Mouse (Mus musculus): ENCODE data around the gene Tbccd1.

Tbccd1 gene

GRCm38 (mm10) chr16:22872397-22872796 lies 14.9 kb upstream of the Tbccd1 start:
- DNase-seq (ENCODE audit: low read depth, low spot score), result no peak

GRCm38 (mm10) chr16:22856773-22857172 lies 696 bp downstream of the Tbccd1 start:
- no peak for DNase-seq (ENCODE audit: low read depth, low spot score)

- no peak for DNase-seq (ENCODE audit: low read depth, low spot score)
These were observed 4.8 kb downstream of the Tbccd1 start for GRCm38 (mm10) chr16:22852709-22853108.

- no peak for DNase-seq (ENCODE audit: low read depth, low spot score)
These were observed 9.1 kb downstream of the Tbccd1 start for GRCm38 (mm10) chr16:22848331-22848730.

- DNase-seq (ENCODE audit: low read depth, low spot score), result no peak
These were observed 9.8 kb downstream of the Tbccd1 start for GRCm38 (mm10) chr16:22847686-22848085.

- no peak for DNase-seq (ENCODE audit: low read depth, low spot score)
These were observed 12.0 kb downstream of the Tbccd1 start for GRCm38 (mm10) chr16:22845481-22845880.

GRCm38 (mm10) chr16:22844834-22845233 lies 12.6 kb downstream of the Tbccd1 start:
- DNase-seq (ENCODE audit: low read depth, low spot score), result no peak

GRCm38 (mm10) chr16:22844061-22844801 lies 13.2 kb downstream of the Tbccd1 start:
- peak; percentile 54 for DNase-seq (ENCODE audit: low read depth, low spot score)

- no peak for DNase-seq (ENCODE audit: low read depth, low spot score)
These were observed 14.6 kb downstream of the Tbccd1 start for GRCm38 (mm10) chr16:22842871-22843270.

GRCm38 (mm10) chr16:22839146-22839857 lies 18.2 kb downstream of the Tbccd1 start:
- DNase-seq (ENCODE audit: low read depth, low spot score), result no peak

- no peak for DNase-seq (ENCODE audit: low read depth, low spot score)
These were observed 24.4 kb downstream of the Tbccd1 start for GRCm38 (mm10) chr16:22832932-22833525.

- no peak for DNase-seq (ENCODE audit: low read depth, low spot score)
These were observed 36.7 kb downstream of the Tbccd1 start for GRCm38 (mm10) chr16:22820731-22821130.

GRCm38 (mm10) chr16:22811477-22811876 lies 46.0 kb downstream of the Tbccd1 start, which contains the start of gene Crygs:
Crygs (minus strand) TSS chr16:22811577.
- DNase-seq (ENCODE audit: low read depth, low spot score), result no peak

- no peak for DNase-seq (ENCODE audit: low read depth, low spot score)
These were observed 49.9 kb downstream of the Tbccd1 start for GRCm38 (mm10) chr16:22807468-22808070.

- no peak for DNase-seq (ENCODE audit: low read depth, low spot score)
These were observed 54.7 kb downstream of the Tbccd1 start for GRCm38 (mm10) chr16:22802786-22803185.

GRCm38 (mm10) chr16:22800849-22801109 lies 56.7 kb downstream of the Tbccd1 start:
- DNase-seq (ENCODE audit: low read depth, low spot score), result no peak

GRCm38 (mm10) chr16:22800026-22800848 lies 57.2 kb downstream of the Tbccd1 start:
- DNase-seq (ENCODE audit: low read depth, low spot score), result no peak

- no peak for DNase-seq (ENCODE audit: low read depth, low spot score)
These were observed 58.9 kb downstream of the Tbccd1 start for GRCm38 (mm10) chr16:22798520-22798919.

GRCm38 (mm10) chr16:22797521-22797920 lies 59.9 kb downstream of the Tbccd1 start:
- DNase-seq (ENCODE audit: low read depth, low spot score), result no peak

GRCm38 (mm10) chr16:22795497-22795896 lies 62.0 kb downstream of the Tbccd1 start:
- no peak for DNase-seq (ENCODE audit: low read depth, low spot score)

GRCm38 (mm10) chr16:22791235-22791634 lies 66.2 kb downstream of the Tbccd1 start:
- no peak for DNase-seq (ENCODE audit: low read depth, low spot score)

Measured in brain, embryonic 18.5 days (tissue).